Mouse (Mus musculus) layer of hippocampus, adult 6 months (tissue): ENCODE data around the gene Pank1. TPM values are rescaled to one million over a fixed set of nuclear protein-coding genes. Genes with fewer than 3 reads are reported as not detected.

ENCODE experiments used
- long read RNA-seq, 2 experiments: library from polyadenylated mRNA; unstranded; transcript quantifications; one replicate each; pipeline ENCODE4 v2.0.0; 2019 to 2020
- microRNA-seq: library from miRNA; unstranded; fragments of <30 nt; microRNA quantifications from one replicate; pipeline ENCODE4 v1.2.0, GENCODE M21; 2020
- polyA plus RNA-seq: library from polyadenylated mRNA; unstranded; fragments of <200 nt; fragmentation: Nextera tagmentation; gene quantifications from 2 replicates; pipeline ENCODE4 v1.2.3, GENCODE M21; 2021

Gene Pank1
- 4.5 and 5.9 TPM in 2 replicates for polyA plus RNA-seq
- long read RNA-seq, experiment 1, transcript Pank1-202 (7 exons, 2,760 nt), result major isoform, 6 of 15 reads
- long read RNA-seq, experiment 1, partial matches to known transcripts, result 2 of 15 reads
- long read RNA-seq, experiment 1, other reads (novel, unspliced or antisense), result 7 of 15 reads
- long read RNA-seq, experiment 2, full-length matches to known transcripts, result 16 of 32 reads
- long read RNA-seq, experiment 2, partial matches to known transcripts, result 3 of 32 reads
- long read RNA-seq, experiment 2, other reads (novel, unspliced or antisense), result 13 of 32 reads

GRCm38 (mm10) chr19:34878603-34879541 is at the start of gene Pank1:
Gene Pank1 (minus strand): TSS chr19:34879455.

GRCm38 (mm10) chr19:34921652-34922602 is 42.7 kb upstream of the Pank1 start, which contains the start of gene Kif20b:
Gene Kif20b (plus strand): TSS chr19:34922361.

Small RNA genes within 50 kb of the gene (microRNA-seq; reads per million reads assigned to microRNA genes)
- 2,265 reads per million, percentile 88 among the genes with 10 or more reads in this experiment for gene Mir107

Other genes starting within 250 kb of the Pank1 start
- gene Ifit1bl2, start 238.7 kb downstream of the Pank1 start, polyA plus RNA-seq, result 0.26 and 0.46 TPM in 2 replicates
- gene Ifit1, start 238.6 kb downstream of the Pank1 start, polyA plus RNA-seq, result 2.6 and 5.3 TPM in 2 replicates
- gene Slc16a12, start 132.2 kb downstream of the Pank1 start, polyA plus RNA-seq, result 0.74 and 1.8 TPM in 2 replicates
- gene Kif20b, start 42.9 kb upstream of the Pank1 start, polyA plus RNA-seq, result 0.34 and 0.54 TPM in 2 replicates